Mouse (Mus musculus): ENCODE results near the gene Nmi. TPM values are rescaled to one million over a fixed set of nuclear protein-coding genes. Genes with fewer than 3 reads are reported as not detected.
"Not testable (repeated sequence)": the region's sequence is repeated elsewhere in the genome, so short reads cannot be mapped to it uniquely, and the experiment has no call there.

Gene Nmi
- total RNA-seq (2015; ENCODE audit: low replicate concordance) = 2.3 and 17.1 TPM in 2 replicates
- total RNA-seq (2017; ENCODE audit: low replicate concordance) = 10.8 and 30.0 TPM in 2 replicates

- ATAC-seq (replicated peaks; ENCODE audit: low FRiP score, poor library complexity, severe bottlenecking) = peak; percentile 66
Measured at GRCm38 (mm10) chr2:51973410-51973968, at the start of gene Nmi. TSS of gene Nmi (minus strand) at chr2:51973494.

GRCm38 (mm10) chr2:52016361-52016760 lies 43.1 kb upstream of the Nmi start:
- ATAC-seq (replicated peaks; ENCODE audit: low FRiP score, poor library complexity, severe bottlenecking) = no peak

- ATAC-seq (replicated peaks; ENCODE audit: low FRiP score, poor library complexity, severe bottlenecking) = no peak
Measured at GRCm38 (mm10) chr2:52013306-52013820, 40.1 kb upstream of the Nmi start.

GRCm38 (mm10) chr2:52011820-52012219 lies 38.5 kb upstream of the Nmi start:
- not testable (repeated sequence) for ATAC-seq (replicated peaks; ENCODE audit: low FRiP score, poor library complexity, severe bottlenecking)

GRCm38 (mm10) chr2:52006380-52006779 lies 33.1 kb upstream of the Nmi start:
- ATAC-seq (replicated peaks; ENCODE audit: low FRiP score, poor library complexity, severe bottlenecking) = no peak

GRCm38 (mm10) chr2:52002299-52002698 lies 29.0 kb upstream of the Nmi start:
- ATAC-seq (replicated peaks; ENCODE audit: low FRiP score, poor library complexity, severe bottlenecking) = not testable (repeated sequence)

- ATAC-seq (replicated peaks; ENCODE audit: low FRiP score, poor library complexity, severe bottlenecking) = no peak
Measured at GRCm38 (mm10) chr2:52001521-52001920, 28.2 kb upstream of the Nmi start.

- ATAC-seq (replicated peaks; ENCODE audit: low FRiP score, poor library complexity, severe bottlenecking) = no peak
Measured at GRCm38 (mm10) chr2:51999996-52000395, 26.7 kb upstream of the Nmi start.

- no peak for ATAC-seq (replicated peaks; ENCODE audit: low FRiP score, poor library complexity, severe bottlenecking)
Measured at GRCm38 (mm10) chr2:51991447-51991846, 18.2 kb upstream of the Nmi start.

GRCm38 (mm10) chr2:51989559-51989958 lies 16.3 kb upstream of the Nmi start:
- no peak for ATAC-seq (replicated peaks; ENCODE audit: low FRiP score, poor library complexity, severe bottlenecking)

- ATAC-seq (replicated peaks; ENCODE audit: low FRiP score, poor library complexity, severe bottlenecking) = no peak
Measured at GRCm38 (mm10) chr2:51986695-51987094, 13.4 kb upstream of the Nmi start.

GRCm38 (mm10) chr2:51986157-51986556 lies 12.9 kb upstream of the Nmi start:
- no peak for ATAC-seq (replicated peaks; ENCODE audit: low FRiP score, poor library complexity, severe bottlenecking)

- ATAC-seq (replicated peaks; ENCODE audit: low FRiP score, poor library complexity, severe bottlenecking) = no peak
Measured at GRCm38 (mm10) chr2:51985241-51985640, 11.9 kb upstream of the Nmi start.

- ATAC-seq (replicated peaks; ENCODE audit: low FRiP score, poor library complexity, severe bottlenecking) = peak; percentile 58
Measured at GRCm38 (mm10) chr2:51982288-51982687, 9.0 kb upstream of the Nmi start.

- 0 out of 2 replicates have a peak, but pooled peaks have one; percentile 21 for ATAC-seq (replicated peaks; ENCODE audit: low FRiP score, poor library complexity, severe bottlenecking)
Measured at GRCm38 (mm10) chr2:51981630-51982029, 8.3 kb upstream of the Nmi start.

GRCm38 (mm10) chr2:51972641-51973409 lies 469 bp downstream of the Nmi start:
- peak; percentile 88 for ATAC-seq (replicated peaks; ENCODE audit: low FRiP score, poor library complexity, severe bottlenecking)

- ATAC-seq (replicated peaks; ENCODE audit: low FRiP score, poor library complexity, severe bottlenecking) = peak; percentile 68
Measured at GRCm38 (mm10) chr2:51972142-51972541, 1.2 kb downstream of the Nmi start.

GRCm38 (mm10) chr2:51970897-51971296 lies 2.4 kb downstream of the Nmi start:
- ATAC-seq (replicated peaks; ENCODE audit: low FRiP score, poor library complexity, severe bottlenecking) = no peak

GRCm38 (mm10) chr2:51967288-51967687 lies 6.0 kb downstream of the Nmi start:
- ATAC-seq (replicated peaks; ENCODE audit: low FRiP score, poor library complexity, severe bottlenecking) = no peak

GRCm38 (mm10) chr2:51953648-51954204 lies 19.6 kb downstream of the Nmi start:
- ATAC-seq (replicated peaks; ENCODE audit: low FRiP score, poor library complexity, severe bottlenecking) = peak; percentile 56; the same call in 1 of the 2 replicates

GRCm38 (mm10) chr2:51950876-51951275 lies 22.4 kb downstream of the Nmi start:
- no peak for ATAC-seq (replicated peaks; ENCODE audit: low FRiP score, poor library complexity, severe bottlenecking)

Measured in erythroblast, adult 5-6 weeks (primary cell).